Mouse (Mus musculus): ENCODE measurements around the gene Gm28051. TPM values are rescaled to one million over a fixed set of nuclear protein-coding genes. Genes with fewer than 3 reads are reported as not detected.
A peak's percentile ranks its signal among the peaks of the same experiment; 100 is the strongest.

The Gm28051 gene
- polyA plus RNA-seq, 1 experiment from 2014 or later: not detected

- Histone ChIP-seq H3K4me3 (ENCODE audit: low read depth, low read length) (peak overlapping the region; percentile 63), H3K9ac (ENCODE audit: low read depth, low read length) (peak overlapping the region; percentile 78), H3K9me3 (replicated peaks; ENCODE audit: control insufficient read depth, low read length, poor library complexity, severe bottlenecking) (no peaks in the 10 kb centered on the region), H3K4me2 (ENCODE audit: low read length) (peak overlapping the region; percentile 64), H3K4me1 (ENCODE audit: control insufficient read depth, insufficient read depth, low read length) (peaks cover 28% of the 10 kb centered on the region), H3K36me3 (ENCODE audit: control insufficient read depth, insufficient read depth, low read length) (no peaks in the 10 kb centered on the region), H3K27me3 (ENCODE audit: control insufficient read depth, insufficient read depth, low read depth, low read length) (no peaks in the 10 kb centered on the region), H3K27ac (ENCODE audit: low read length) (peak overlapping the region; percentile 89)
- WGBS: 1% methylated on average over 26 of the region's 45 CpGs
- ATAC-seq: peak; percentile 79
Measured at GRCm38 (mm10) chr12:102705216-102705871, 52.2 kb downstream of the Gm28051 start.

DNA sequence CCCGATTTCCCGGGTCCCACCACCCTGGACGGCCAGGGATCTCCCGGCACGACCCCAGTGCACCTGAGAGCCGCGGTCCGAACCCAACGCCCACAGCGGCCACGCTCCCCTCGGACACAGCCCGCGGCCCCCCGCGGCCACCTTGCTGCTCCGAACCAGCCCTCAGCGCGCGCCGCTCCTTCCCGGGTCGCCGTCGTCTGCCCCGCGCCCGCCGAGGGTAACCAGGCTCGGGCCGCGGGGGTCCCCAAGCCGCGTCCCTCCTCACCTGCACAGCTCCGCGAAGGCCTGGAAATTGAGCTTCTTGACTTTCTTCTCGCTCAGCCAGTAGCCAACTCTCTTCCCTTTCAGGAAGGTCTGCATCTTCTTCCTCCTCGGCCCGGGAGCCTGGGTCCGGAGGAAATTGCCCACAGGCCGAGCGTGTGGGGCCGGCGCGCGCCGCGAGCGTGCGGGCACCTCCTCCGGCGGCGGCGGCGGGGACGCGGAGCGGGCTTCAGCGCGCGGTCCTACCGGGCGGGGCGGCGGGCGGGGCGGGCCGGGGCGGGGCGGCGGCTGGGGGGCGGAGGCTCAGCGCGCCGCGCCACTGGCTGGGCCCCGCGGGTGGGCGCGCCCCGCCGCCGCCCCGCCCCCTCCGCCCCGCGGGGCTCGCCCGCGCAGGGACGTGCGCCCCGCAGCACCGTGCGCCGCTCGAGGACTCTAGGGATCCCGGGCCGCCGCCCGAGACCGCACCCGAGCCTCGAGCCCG is 52.9 kb downstream of the Gm28051 start, which contains the start of gene Itpk1:
Gene Itpk1, minus strand, starts transcription at position 474 of the 742 bp plus-strand sequence.
- H3K9ac ChIP-seq (ENCODE audit: low read depth, low read length): peak within 1 kb of the TSS; percentile 78
- H3K27me3 ChIP-seq (ENCODE audit: control insufficient read depth, insufficient read depth, low read depth, low read length): no peaks in the 10 kb centered on the region
- peak within 1 kb of the TSS; percentile 63 for H3K4me3 ChIP-seq (ENCODE audit: low read depth, low read length)
- peak within 1 kb of the TSS; percentile 89 for H3K27ac ChIP-seq (ENCODE audit: low read length)
- 0% methylated on average over 56 of the region's 105 CpGs for WGBS
- no peaks in the 10 kb centered on the region for H3K36me3 ChIP-seq (ENCODE audit: control insufficient read depth, insufficient read depth, low read length)
- peak; percentile 84 for ATAC-seq
- H3K4me2 ChIP-seq (ENCODE audit: low read length): peak within 1 kb of the TSS; percentile 64
- peaks cover 29% of the 10 kb centered on the region for H3K4me1 ChIP-seq (ENCODE audit: control insufficient read depth, insufficient read depth, low read length)
- H3K9me3 ChIP-seq (replicated peaks; ENCODE audit: control insufficient read depth, low read length, poor library complexity, severe bottlenecking): no peaks in the 10 kb centered on the region

- Histone ChIP-seq H3K4me3 (ENCODE audit: low read depth, low read length) (peak overlapping the region; percentile 63), H3K9me3 (replicated peaks; ENCODE audit: control insufficient read depth, low read length, poor library complexity, severe bottlenecking) (no peaks in the 10 kb centered on the region), H3K27ac (ENCODE audit: low read length) (peak overlapping the region; percentile 89), H3K4me2 (ENCODE audit: low read length) (peak overlapping the region; percentile 64), H3K27me3 (ENCODE audit: control insufficient read depth, insufficient read depth, low read depth, low read length) (no peaks in the 10 kb centered on the region), H3K36me3 (ENCODE audit: control insufficient read depth, insufficient read depth, low read length) (no peaks in the 10 kb centered on the region), H3K9ac (ENCODE audit: low read depth, low read length) (peak overlapping the region; percentile 78), H3K4me1 (ENCODE audit: control insufficient read depth, insufficient read depth, low read length) (peaks cover 34% of the 10 kb centered on the region)
- WGBS: 5% methylated on average over 17 of the region's 17 CpGs
- ATAC-seq: peak; percentile 4; the same call in 1 of the 2 replicates
Measured at GRCm38 (mm10) chr12:102703921-102704408, 53.6 kb downstream of the Gm28051 start.

DNA sequence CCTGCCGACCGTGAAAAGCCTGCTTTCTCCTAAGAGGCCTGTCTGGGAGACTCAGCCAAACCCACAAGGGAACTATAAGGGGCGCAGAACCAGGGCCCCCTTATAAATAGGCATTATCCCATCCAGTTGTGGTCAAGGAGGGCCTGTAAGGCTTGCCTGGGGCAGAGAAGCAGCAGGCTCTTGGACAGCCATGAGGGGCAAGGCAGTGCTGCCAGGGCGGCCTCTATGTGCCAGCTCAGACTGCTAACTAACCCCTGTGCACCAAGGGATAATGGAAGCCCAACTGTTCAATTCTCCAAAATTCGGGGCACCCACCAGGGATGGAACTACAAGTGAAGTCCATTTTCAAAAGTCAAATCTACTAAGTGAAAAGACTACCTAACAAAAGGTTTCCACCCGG is 54.1 kb downstream of the Gm28051 start:
- ATAC-seq: no peak
- Histone ChIP-seq H3K9me3 (replicated peaks; ENCODE audit: control insufficient read depth, low read length, poor library complexity, severe bottlenecking) (no peaks in the 10 kb centered on the region), H3K36me3 (ENCODE audit: control insufficient read depth, insufficient read depth, low read length) (no peaks in the 10 kb centered on the region), H3K9ac (ENCODE audit: low read depth, low read length) (peak overlapping the region; percentile 78), H3K27me3 (ENCODE audit: control insufficient read depth, insufficient read depth, low read depth, low read length) (no peaks in the 10 kb centered on the region), H3K27ac (ENCODE audit: low read length) (peak overlapping the region; percentile 47), H3K4me3 (ENCODE audit: low read depth, low read length) (peak overlapping the region; percentile 63), H3K4me1 (ENCODE audit: control insufficient read depth, insufficient read depth, low read length) (peaks cover 37% of the 10 kb centered on the region), H3K4me2 (ENCODE audit: low read length) (peak overlapping the region; percentile 64)
- WGBS: 24% methylated on average over 6 of the region's 6 CpGs

- Histone ChIP-seq H3K36me3 (ENCODE audit: control insufficient read depth, insufficient read depth, low read length) (no peaks in the 10 kb centered on the region), H3K27me3 (ENCODE audit: control insufficient read depth, insufficient read depth, low read depth, low read length) (no peaks in the 10 kb centered on the region), H3K9me3 (replicated peaks; ENCODE audit: control insufficient read depth, low read length, poor library complexity, severe bottlenecking) (no peaks in the 10 kb centered on the region), H3K4me2 (ENCODE audit: low read length) (peak overlapping the region; percentile 64), H3K4me3 (ENCODE audit: low read depth, low read length) (peak overlapping the region; percentile 63), H3K4me1 (ENCODE audit: control insufficient read depth, insufficient read depth, low read length) (peaks cover 41% of the 10 kb centered on the region), H3K27ac (ENCODE audit: low read length) (peak overlapping the region; percentile 48), H3K9ac (ENCODE audit: low read depth, low read length) (peak overlapping the region; percentile 78)
- ATAC-seq: no peak
- 1% methylated on average over 4 of the region's 4 CpGs for WGBS
Measured at GRCm38 (mm10) chr12:102703111-102703412, 54.5 kb downstream of the Gm28051 start.

- peak overlapping the region; percentile 48; the same call in 1 of the 2 replicates for H3K27ac ChIP-seq (ENCODE audit: low read length)
- H3K4me2 ChIP-seq (ENCODE audit: low read length): peak overlapping the region; percentile 64
- no peaks in the 10 kb centered on the region for H3K27me3 ChIP-seq (ENCODE audit: control insufficient read depth, insufficient read depth, low read depth, low read length)
- 3% methylated on average over 15 of the region's 15 CpGs for WGBS
- H3K4me1 ChIP-seq (ENCODE audit: control insufficient read depth, insufficient read depth, low read length): peaks cover 45% of the 10 kb centered on the region
- H3K9ac ChIP-seq (ENCODE audit: low read depth, low read length): peak overlapping the region; percentile 54
- H3K4me3 ChIP-seq (ENCODE audit: low read depth, low read length): peak overlapping the region; percentile 63
- no peak for ATAC-seq
- no peaks in the 10 kb centered on the region for H3K9me3 ChIP-seq (replicated peaks; ENCODE audit: control insufficient read depth, low read length, poor library complexity, severe bottlenecking)
- H3K36me3 ChIP-seq (ENCODE audit: control insufficient read depth, insufficient read depth, low read length): no peaks in the 10 kb centered on the region
Measured at GRCm38 (mm10) chr12:102702356-102703110, 55.0 kb downstream of the Gm28051 start.

DNA sequence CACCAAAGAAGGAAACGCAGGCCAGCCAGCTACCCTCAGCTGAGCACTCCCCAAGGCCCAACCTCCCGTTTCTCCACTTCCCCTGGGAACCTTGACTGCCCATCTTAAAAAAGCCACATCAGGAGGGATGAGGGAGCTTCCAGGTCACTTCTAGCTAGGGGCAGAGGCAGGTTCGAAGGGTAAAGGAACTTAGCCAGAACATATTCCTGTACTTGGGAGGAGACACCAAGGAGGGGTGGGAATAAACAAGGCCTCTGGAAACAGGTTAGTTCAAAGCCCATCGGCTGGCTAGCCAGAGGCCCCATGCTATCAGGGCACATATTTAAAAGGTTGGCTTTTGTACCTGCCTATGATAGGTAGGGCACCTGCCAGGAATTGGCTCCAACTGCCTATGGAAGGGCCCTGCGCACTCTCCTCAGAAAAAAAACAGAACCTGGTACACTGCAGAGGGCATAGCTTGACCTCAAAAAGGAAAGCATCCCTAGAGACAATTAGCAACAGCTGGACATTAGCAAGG is 55.8 kb downstream of the Gm28051 start:
- Histone ChIP-seq H3K27me3 (ENCODE audit: control insufficient read depth, insufficient read depth, low read depth, low read length) (no peaks in the 10 kb centered on the region), H3K27ac (ENCODE audit: low read length) (no peak overlapping the region), H3K4me2 (ENCODE audit: low read length) (peak overlapping the region; percentile 64), H3K9me3 (replicated peaks; ENCODE audit: control insufficient read depth, low read length, poor library complexity, severe bottlenecking) (no peaks in the 10 kb centered on the region), H3K4me1 (ENCODE audit: control insufficient read depth, insufficient read depth, low read length) (peaks cover 45% of the 10 kb centered on the region), H3K4me3 (ENCODE audit: low read depth, low read length) (no peak overlapping the region; the same call in 1 of the 2 replicates), H3K36me3 (ENCODE audit: control insufficient read depth, insufficient read depth, low read length) (no peaks in the 10 kb centered on the region), H3K9ac (ENCODE audit: low read depth, low read length) (no peak overlapping the region)
- ATAC-seq: no peak
- WGBS: 93% methylated on average over 5 of the region's 5 CpGs

DNA sequence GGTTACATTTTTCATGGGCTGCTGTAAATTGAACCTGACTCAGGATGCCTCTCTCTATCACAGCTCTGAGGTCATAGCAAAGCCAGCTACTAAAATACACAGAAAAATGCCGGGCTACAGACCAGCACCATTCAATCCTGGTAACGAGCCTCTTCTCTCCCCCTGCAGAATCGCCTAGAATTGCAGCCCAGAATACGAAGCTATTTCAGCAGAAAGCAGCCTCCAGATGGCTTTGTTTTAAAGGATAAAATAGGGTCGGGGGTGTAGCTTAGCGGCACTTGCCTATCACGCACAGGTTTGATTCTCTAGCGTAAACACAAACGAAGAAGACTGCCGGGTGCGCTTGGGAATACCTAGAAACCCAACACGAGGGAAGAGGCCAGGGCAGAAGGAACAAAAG is 57.1 kb downstream of the Gm28051 start:
- Histone ChIP-seq H3K36me3 (ENCODE audit: control insufficient read depth, insufficient read depth, low read length) (no peaks in the 10 kb centered on the region), H3K27ac (ENCODE audit: low read length) (0 out of 2 replicates have a peak overlapping the region, but pooled peaks have one; percentile 2), H3K4me2 (ENCODE audit: low read length) (no peak overlapping the region), H3K4me1 (ENCODE audit: control insufficient read depth, insufficient read depth, low read length) (peaks cover 39% of the 10 kb centered on the region), H3K27me3 (ENCODE audit: control insufficient read depth, insufficient read depth, low read depth, low read length) (no peaks in the 10 kb centered on the region), H3K9ac (ENCODE audit: low read depth, low read length) (no peak overlapping the region), H3K4me3 (ENCODE audit: low read depth, low read length) (no peak overlapping the region), H3K9me3 (replicated peaks; ENCODE audit: control insufficient read depth, low read length, poor library complexity, severe bottlenecking) (no peaks in the 10 kb centered on the region)
- ATAC-seq: no peak
- WGBS: 68% methylated on average over 12 of the region's 12 CpGs

Measured in midbrain, embryonic 16.5 days (tissue).